Mouse (Mus musculus) bone marrow macrophage, adult 2 months (primary cell): ENCODE data around the gene Wipf2.

ENCODE experiments used
- CTCF ChIP-seq: IDR thresholded peaks from 2 replicates; pipeline ENCODE4 v1.5.1; 2012; ENCODE audit warnings: low read depth, mild to moderate bottlenecking, low read length, moderate library complexity
- POLR2A ChIP-seq: IDR thresholded peaks from 2 replicates; pipeline ENCODE4 v1.6.1; 2012; ENCODE audit warnings: mild to moderate bottlenecking, low read depth, low read length, borderline replicate concordance

DNA sequence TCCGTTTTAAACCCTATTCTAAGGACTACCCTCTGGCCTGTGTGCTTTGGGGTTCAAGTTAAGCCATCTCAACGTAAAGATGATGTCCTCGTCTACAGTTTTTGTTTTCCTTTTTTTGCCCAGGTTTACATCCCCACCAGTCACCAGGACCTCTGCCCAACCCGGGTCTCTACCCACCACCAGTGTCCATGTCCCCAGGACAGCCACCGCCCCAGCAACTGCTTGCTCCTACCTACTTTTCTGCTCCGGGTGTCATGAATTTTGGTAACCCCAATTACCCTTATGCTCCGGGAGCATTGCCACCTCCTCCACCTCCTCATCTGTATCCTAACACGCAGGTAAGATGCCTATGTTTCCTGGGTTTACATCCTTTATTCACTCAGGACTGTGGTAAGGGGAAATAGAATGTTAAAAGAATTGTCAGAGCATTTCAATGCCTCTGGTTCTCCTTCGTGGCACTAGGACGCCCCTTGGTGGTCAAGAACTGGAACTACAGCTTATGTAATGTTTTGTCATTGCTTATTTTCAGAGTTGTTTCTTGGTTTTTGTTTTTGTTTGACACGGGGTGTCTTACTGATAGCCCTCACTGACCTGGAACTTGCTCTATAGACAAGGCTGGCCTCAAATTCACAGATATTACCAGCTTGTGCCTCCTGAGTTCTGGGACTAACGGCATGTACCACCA is 34.2 kb upstream of the Wipf2 start:
- TF ChIP-seq CTCF (no peak), POLR2A (no peak)
